Mouse (Mus musculus) hematopoietic stem cell, adult 5-6 weeks (primary cell): ENCODE results near the gene Ass1. TPM values are rescaled to one million over a fixed set of nuclear protein-coding genes. Genes with fewer than 3 reads are reported as not detected.

Source experiments
- ATAC-seq, 2 experiments: fragments of 125-278 bp in 1 of 2; replicated peaks in 1 of 2; 2 replicates each; pipeline ENCODE4 v1.8.0; 2016 to 2017; ENCODE audit warnings: inconsistent platforms in 2 of 2, mild to moderate bottlenecking in 2 of 2, moderate number of reproducible peaks in 2 of 2, low read depth in 1 of 2, moderate TSS enrichment in 1 of 2; ENCODE audit not compliant: low FRiP score in 2 of 2, poor library complexity in 2 of 2, severe bottlenecking in 2 of 2, insufficient read depth in 1 of 2, low TSS enrichment in 1 of 2
- total RNA-seq: library from RNA; stranded (forward); fragments of 172-1452, 232-1000 nt; gene quantifications from 2 replicates; pipeline ENCODE4 v1.2.3, GENCODE M21; 2017

The Ass1 gene
- total RNA-seq, 1 experiment from 2014 or later: 63.3 TPM

DNA sequence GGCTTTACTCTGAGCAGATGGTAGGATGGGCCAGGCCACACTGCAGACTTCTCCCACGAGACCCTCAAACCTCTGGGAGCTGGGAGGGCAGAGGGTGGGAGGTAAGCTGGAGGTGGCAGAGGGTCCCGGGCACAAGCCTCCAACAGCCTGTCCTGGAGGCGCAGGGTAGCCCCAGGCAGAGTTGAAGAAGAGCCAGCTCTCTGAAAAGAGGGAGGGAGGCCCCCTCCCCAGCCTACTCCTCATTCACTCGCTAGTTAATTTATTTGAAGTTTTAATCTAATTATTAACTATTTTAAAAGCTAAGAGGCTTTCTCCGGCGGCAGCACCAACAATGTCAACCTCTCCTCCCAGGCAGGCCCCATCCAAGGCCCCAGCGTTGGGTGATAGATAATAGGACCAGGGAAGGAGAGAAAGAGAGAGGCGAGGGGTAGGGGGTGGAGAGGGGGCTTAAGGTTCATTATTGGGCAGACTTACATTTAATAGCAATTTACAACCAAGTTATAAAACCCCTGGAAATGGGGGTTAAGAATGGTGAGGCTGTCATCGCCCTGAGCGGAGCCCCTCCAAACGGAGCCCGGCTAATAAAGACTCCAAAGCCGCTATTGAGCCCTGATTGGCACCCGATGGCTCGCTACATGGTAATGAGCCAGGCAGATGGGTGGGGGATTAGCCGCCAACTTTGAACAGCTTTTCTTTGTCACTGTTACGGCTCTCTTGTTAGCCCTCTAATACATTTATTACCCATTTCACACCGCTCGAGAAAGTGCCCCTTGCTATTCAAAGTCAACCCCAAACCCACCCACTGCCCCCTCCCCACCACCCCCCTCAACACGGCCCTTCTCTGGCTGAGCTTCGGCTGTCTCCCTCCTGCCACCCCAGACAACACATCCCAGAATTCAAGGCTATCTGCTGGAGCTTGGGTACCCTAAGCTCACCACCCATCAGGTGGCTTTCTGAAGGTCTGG, 29.6 kb downstream of the Ass1 start:
- ATAC-seq: no peak

DNA sequence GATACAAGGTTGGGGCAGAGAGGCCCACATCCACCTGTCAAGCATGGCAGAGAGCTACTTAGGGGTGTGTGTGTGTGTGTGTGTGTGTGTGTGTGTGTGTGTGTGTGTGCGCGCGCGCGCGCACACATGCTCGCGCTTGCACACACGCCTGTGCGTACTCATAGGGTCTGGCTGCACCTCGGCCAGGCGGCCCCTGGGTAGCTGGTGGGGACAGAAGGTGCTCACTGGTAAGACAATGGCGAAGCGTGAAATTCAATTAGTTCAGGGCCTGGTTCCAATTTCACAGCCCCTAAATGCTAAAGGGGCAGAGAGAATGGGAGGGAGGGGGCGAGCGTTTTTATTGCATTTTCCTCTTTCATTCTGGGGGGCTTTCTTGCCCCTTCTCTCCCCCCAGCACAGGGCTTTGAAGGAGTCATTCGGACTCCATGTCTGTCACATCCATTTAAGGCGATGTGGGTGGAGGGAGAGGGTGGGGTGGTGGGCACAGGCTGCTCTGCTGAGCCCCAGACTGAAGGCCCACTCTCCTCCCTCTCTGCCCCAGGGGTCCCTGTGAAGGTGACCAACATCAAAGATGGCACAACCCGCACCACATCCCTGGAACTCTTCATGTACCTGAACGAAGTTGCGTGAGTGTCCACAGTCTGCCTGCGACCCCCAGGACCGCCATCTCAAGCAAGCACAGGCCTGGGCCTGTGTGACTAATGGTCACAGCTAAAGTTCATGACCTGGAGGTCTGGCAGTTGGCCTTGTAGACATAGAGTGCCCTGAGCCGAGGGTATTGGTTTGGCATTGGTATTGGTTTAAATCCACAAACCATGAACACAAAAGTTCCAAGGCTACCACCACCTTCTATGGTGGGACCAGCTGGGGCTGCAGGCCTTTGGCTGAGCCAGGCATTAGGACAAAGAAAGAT, 30.5 kb downstream of the Ass1 start:
- no peak for ATAC-seq

DNA sequence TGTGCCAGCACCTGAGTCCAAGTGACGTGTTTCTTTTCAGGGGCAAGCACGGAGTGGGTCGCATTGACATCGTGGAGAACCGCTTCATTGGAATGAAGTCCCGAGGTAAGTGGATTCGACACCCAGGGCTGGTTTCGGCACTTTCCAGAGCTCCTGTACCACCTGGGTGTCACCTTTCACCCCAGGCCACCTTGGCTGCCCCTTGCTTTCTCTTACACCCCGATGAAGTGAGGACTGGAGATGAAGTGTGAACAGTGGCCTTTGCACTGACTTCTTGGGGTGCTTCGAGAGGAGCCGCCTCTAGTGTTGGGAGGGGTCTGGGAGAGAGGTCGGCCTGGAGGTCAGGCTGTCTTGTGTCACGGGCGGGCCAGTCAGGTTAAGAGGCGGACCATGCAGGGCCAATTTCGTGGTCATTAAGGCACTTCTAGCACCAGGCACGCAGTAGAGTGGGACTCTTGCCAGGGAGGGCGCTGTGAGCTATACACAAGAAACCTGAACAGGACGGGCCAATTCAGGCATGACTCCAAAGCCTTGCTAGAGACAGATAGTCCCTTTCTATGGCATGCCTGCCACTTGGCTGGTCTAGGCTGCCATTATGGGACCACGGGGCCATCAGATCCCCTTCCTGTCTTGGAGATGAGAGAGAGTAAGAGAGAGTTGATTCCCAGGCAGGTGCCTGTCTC, 31.6 kb downstream of the Ass1 start:
- no peak for ATAC-seq

DNA sequence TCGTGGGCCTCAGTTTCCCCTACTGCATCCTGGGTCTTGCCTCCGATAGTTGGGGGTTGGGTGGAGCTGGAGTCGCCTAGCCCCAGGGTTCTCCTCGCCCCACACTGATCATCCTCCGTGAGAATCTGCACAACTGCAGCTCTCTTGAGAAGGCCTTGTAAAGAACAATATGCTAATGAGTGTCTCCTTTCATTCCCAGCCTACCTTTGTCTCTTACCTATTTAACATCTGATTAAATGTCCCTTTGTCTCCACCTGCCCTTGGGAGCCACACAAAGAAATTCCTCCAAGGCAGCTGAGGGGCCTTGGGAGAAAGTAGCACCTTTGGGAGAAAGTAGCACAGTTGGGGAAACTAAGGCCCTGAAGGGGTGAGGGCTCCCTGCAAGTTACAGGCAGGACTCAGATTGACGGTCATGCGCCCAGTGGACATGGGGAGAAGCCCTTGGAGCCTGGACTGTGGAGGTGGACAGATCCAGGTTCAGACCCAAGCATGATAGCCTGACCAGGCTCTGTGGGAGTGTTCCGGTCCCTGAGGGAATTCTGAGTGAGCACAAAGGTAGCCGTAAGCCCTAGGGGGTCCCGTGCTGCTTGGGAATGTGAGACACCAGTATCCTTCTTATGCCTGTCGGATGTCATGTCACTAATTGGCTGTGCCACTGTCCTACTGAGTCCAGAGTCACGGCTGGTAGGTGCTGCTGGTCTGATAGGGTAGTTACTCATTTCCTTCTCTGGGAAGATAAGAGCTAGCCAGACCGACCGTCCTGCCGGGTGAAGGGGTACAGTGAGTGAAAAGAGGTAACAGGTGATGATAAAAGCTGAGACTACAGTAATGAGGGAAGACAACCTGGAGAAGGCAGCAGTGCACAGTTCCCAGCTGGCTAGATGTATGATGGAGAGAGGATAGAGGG, 32.9 kb downstream of the Ass1 start:
- ATAC-seq: no peak

DNA sequence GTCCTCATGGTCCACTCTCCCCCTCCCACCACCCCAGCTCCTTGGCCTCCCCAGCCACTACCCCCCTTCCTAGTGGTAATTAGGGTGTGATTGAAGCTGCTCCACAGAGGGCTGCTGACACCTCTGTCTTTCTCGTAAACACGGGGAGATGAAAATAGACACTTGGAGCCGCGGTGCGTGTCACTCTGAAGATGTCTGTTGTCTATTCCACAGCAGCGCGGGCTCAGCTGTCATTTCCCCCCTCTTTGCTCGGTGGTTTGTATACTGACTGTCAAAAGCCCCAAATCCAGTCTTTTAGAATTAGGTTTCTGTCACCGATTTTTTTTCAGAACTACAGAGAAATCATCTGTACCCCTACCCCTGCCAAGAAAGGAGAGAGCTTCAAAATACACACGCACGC, 35.5 kb downstream of the Ass1 start:
- no peak for ATAC-seq

DNA sequence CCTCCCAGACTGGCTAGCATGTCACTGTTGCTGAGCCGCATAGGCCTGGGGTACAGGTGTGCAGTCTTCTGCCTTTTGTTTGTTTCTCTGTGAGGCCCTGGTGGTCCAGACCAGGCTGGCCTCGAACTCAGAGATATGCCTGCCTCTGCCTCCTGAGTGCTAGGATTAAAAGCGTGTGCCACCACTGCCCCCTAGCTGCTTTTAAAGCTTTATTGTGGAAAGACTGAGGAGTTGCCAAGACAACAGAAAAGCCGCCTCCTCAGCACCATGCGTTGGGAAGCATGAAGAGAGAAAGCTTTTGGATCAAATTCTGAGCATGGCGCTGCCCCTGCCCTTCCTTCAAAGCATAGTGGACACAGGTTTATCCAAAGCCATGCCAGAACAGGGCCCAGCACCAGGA, 38.8 kb downstream of the Ass1 start:
- ATAC-seq: no peak

DNA sequence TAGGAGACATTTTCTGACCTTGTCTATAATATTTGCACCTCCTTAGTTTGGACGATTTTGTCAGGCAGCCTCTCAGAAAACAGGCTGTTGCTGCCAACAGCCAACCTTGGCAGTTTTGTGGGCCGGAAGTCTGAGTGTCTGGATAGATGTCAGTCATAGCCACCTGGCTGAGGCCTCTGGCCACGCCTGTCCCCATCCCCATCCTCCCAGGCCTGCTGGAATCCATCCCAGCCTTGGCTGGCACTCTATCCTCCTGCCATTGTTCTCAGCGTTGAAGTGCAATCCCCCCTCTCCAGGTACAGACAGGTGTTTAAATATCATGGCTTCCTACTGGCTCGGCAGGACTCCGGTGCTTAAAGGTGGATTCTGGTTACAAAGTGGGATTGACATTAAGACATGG, 41.3 kb downstream of the Ass1 start:
- no peak for ATAC-seq

DNA sequence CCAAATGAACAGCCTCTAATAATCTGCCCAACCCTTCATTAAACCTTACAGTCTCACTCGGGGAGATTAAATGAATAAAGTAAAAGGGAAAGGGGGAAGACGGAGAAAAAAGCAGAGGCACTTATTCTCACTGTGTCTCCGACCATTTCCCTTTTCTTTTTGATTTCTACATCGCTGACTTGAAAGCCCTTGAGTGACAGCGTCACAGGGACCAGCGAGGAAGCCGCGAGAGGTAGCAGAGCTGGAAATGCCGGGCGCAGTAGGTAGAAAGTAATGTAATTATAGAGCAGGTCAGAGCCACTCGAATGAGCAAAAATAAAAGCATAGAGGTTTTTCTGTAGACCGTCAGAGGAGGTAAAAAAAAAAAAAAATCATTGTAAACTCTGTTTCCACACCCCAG, 46.5 kb downstream of the Ass1 start:
- no peak for ATAC-seq

DNA sequence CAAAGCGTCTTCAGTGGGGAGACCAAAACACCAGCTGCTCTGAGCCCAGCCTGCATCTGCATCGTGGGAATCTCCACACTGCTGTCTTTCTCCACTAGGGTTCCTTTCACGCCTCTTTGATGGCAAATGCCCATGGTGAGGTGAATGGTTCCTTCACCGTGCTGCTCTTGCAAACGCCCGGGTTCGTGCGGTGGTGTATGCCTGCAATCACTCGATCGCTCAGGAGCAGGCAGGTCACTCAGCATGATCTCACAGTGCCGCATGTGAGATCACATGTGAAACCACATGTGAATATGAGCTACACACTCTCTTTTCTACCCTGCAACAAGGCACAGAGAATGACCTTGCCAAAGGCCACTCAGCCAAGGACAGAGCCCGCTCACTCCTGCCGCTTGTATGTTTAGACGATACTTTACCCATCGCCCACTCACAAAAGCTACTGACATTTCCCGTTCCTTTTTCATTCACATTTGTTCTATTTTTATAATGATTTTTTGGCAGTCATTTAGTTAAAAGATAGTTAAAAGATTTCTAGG, 51.9 kb downstream of the Ass1 start:
- ATAC-seq: no peak

DNA sequence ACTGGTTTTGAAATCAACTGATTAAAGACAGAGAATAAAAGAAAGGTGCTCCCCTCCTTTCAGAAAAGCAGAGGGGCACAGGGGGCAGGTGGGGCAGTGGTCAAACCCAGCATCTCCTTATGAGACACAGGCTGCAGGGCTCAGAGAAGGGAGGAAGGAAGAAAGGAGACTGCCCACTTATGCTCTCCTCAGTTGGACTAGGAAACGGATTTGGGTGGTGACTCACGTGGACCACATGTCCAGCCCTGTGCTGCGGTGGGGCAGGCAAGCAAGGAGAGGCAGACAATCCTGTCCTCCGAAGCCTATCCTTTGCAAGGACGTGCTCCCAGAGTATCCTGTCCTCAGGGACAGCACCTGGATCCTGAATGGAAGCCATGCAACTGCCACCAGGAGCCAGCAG, 54.6 kb downstream of the Ass1 start:
- ATAC-seq: no peak

DNA sequence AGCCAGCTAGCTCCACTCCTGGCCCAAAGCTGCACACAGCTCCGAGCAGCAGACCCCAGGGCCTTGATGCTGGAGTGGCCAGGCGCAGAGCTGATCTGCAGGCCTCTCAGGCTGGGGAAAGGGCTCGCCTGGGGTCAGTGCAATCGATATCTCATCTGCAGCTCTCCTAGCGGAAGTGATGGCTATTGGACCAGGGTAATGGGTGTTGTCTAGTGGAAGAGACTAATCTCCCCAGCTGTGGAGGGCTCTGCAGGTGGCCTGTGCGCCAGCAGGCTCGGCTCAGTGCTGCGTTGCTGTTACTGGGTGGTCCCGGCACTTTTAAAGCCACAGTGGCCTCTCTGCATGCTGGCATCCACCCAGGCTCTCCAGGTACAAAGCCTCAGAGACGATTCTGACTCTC, 55.8 kb downstream of the Ass1 start:
- ATAC-seq: no peak

DNA sequence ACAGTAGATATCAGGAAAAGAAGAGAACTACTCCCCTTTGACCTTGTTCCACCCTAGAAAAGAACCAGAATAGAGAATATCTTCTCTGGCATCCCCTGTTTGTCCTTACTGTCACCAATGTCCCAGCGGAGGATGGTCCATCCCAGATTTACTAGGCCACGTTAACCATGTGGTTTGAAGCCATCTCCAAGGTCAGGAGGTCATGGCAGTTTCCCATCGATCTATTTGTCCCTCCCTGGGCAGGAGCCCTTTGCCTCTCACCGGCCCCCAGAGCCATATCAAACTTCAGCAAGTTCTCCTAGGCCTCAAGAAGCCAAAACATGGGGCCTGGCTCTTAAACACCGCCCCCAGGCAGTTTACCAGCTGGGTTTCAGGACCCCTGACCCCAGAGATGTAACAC, 60.2 kb downstream of the Ass1 start:
- ATAC-seq: no peak

DNA sequence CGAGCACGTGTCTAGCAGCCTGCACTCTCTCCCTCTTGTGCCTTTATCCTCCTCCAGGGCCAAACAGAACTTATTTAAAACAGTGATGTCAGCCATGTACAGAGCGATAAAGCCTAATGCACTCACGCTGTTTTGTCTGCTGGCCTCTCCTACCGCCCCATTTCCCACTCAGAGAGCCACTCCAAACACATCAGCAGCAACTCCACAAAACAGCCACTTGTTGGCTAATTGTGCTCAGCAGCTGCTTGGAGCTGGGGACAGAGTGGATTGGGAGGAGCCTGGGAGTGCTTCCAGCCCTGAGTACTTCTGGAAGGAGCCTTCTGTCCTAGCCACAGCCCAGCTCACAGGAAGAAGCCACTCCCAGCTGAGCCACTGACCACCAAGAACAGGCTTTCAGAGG, 67.0 kb downstream of the Ass1 start:
- no peak for ATAC-seq

DNA sequence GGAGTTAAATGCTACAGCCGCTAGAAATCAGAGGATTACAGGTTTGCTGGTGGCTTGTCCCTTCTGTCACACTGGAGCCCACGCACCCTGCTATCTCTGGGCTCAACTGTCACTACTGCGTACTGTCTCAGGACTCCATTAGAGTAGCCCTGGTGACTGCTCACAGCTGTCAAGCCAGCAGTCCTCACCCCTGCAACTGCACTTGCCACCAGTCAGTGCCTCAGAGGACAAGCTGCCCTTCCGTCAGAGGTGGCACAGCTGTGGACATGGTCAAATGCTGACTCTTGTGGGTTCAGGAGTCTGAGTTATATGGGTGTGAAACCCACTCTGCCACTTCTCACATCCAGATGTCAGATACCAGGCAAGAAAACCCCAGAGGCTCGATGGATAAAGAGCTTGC, 68.7 kb downstream of the Ass1 start:
- ATAC-seq: no peak

DNA sequence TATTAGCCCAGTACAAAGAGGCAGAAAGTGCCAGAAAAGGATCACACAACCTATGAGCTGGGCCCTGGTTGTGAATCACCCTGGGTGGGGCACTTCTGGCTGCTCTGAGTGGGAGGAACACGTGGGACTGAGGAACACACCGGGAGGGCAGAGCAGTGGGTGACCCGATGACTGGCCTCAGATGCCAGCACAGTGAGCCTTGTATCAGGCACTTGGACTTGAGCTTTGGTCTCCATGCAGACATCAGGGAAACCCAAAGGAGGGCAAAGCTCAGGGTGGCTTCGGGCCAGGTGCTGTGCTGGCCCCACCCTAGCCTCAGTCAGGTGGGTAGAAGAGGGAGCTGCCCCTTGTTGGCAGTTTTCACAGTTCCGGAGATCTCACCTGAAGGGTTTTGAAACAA, 71.6 kb downstream of the Ass1 start:
- ATAC-seq: no peak

DNA sequence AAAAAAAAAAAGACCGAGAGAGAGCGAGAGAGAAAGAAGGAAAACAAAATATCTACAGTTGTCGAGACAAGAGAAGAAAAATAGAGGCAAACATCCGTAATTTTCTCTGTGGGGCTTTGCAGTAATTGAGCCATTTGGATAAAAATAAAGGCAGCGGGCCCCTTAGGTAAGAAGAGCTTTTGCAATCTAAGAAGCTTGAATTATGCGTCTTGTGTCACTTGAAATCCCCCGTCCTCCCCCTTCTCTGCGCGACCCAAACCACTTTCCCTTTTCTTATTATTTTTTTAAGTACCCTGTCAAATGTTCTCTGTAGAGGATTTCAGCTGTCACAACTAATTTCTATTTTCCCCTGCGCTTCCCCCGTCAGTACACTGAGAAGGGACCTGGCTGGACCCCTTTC, 77.7 kb downstream of the Ass1 start:
- no peak for ATAC-seq

DNA sequence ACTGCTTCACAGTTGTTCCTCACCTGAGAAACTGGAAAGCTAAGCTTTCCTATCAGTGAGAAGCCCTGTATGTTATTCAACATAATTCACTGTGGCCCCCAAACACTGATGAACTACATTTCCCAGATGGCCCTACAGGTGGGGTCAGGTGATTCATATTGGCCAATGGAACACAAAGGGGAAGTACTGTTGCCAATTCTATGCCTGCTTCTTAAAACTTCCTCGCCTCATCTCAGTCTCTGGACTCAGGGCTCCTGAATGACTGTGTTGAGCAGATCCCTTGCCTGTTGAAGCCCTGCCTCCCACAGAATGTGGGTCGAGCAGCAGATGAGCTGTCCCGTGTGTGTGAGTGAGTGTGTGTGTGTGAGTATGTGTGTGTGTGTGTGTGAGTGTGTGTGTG, 80.5 kb downstream of the Ass1 start:
- ATAC-seq: no peak
